Comparison of ENCODE assay signal across 11 mouse cellular contexts in the genomic region with DNA sequence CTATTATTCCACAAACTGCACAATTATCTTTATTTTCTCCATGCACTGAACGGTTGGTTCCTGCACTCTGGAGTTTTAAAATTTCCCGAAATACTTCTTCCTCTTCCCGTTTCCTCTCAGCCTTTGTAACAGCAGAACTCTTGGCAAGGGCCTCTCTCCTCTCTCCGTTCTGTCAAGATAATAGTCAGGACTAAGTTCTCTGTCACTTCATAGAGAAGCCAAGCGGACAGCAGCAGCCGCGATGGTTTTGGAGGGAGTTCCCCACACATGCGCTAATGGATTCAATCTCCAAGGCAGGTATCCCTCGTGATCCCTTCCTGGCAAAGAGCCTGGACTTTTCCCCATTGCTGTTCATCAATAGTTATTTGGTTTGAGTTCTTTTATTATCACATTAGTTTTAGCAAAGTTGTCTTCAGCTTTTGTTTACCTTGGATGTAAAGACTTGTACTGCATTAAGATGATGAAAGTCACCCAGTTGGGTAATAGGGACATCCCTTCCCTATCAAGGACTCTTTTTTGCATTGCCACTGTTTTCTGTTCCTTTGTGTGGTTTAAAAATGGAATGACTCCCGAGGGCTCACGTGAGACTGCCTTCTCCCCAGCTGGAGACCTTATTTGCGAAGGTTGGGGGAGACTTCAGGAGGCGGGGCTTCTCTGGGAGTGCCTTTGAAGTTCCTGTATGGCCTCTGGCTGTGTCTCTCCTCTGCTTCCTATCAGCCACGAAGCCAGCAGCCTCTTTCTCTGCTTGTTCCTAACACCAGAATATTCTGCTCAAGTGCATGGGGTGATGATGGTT. TPM values are rescaled to one million over a fixed set of nuclear protein-coding genes. Genes with fewer than 3 reads are reported as not detected.
A peak's percentile ranks its signal among the peaks of the same experiment; 100 is the strongest.
DNase-seq lines count a peak whose midpoint lies in the region; ATAC-seq and TF ChIP-seq lines count a peak whose summit lies in the region.
"Had no signal": no experiment of that assay in that cellular context is flagged by ENCODE, and none has a peak within 500 bp of the region (broad histone marks: within the 10 kb centered on the region; RNA-seq: fewer than 3 reads in every experiment).

No protein-coding gene starts in this region.

- H3K4me2 ChIP-seq in kidney, embryonic 14.5 days (replicated peaks; ENCODE audit: low read depth, low read length), result no peak overlapping the region; the same call in 1 of the 2 replicates
- H3K4me2 ChIP-seq in forebrain, embryonic 14.5 days (ENCODE audit: low read length), result no peak overlapping the region
- H3K4me2 ChIP-seq: forebrain, embryonic 15.5 days; midbrain, embryonic 11.5 days had no signal

- TF ChIP-seq POLR2A in heart, adult 2 months (IDR thresholded peaks at IDR 0.05; ENCODE audit: insufficient read depth, low read depth, low read length), result no peak

- peak; percentile 36 for DNase-seq in kidney, adult 9 months
- peak; percentile 55 for DNase-seq in R1 (ENCODE audit: low read depth, low spot score)
- peak; percentile 29 to 53 for DNase-seq in heart, adult 2 months
- peak; percentile 24 to 43 for DNase-seq in kidney, postnatal 36 days
- DNase-seq in ovary, postnatal 10 days (ENCODE audit: low spot score), result no peak
- no peak for DNase-seq in forebrain, embryonic 14.5 days (ENCODE audit: low spot score)
- DNase-seq: cerebellum, adult 9-11 months; retina, postnatal 1 day had no signal

- ATAC-seq in kidney, embryonic 14.5 days (ENCODE audit: low FRiP score, low TSS enrichment), result no peak; the same call in 1 of the 2 replicates
- ATAC-seq in forebrain, embryonic 14.5 days, result no peak
- ATAC-seq: forebrain, embryonic 15.5 days had no signal

- H3K27ac ChIP-seq in kidney, embryonic 14.5 days (ENCODE audit: low read depth, low read length), result no peak overlapping the region
- peak overlapping the region; percentile 57 for H3K27ac ChIP-seq in heart, adult 2 months
- no peak overlapping the region for H3K27ac ChIP-seq in forebrain, embryonic 14.5 days (ENCODE audit: low read depth, low read length)
- H3K27ac ChIP-seq: forebrain, embryonic 15.5 days had no signal

- intact Hi-C loops in heart, adult 2 months (cut with DNase I), result no loop called here

- no peaks in the 10 kb centered on the region; the same call in 1 of the 2 replicates for H3K9me3 ChIP-seq in kidney, embryonic 14.5 days (ENCODE audit: control insufficient read depth, low read length)
- no peaks in the 10 kb centered on the region for H3K9me3 ChIP-seq in forebrain, embryonic 14.5 days (replicated peaks; ENCODE audit: control insufficient read depth, low read length)
- H3K9me3 ChIP-seq: forebrain, embryonic 15.5 days had no signal

- peaks cover 8% of the 10 kb centered on the region; the same call in 1 of the 2 replicates for H3K4me1 ChIP-seq in kidney, embryonic 14.5 days (ENCODE audit: control insufficient read depth, insufficient read depth, low read length)
- H3K4me1 ChIP-seq in heart, adult 2 months (ENCODE audit: control insufficient read depth, insufficient read depth, low read length), result no peaks in the 10 kb centered on the region; the same call in none of the 2 replicates
- no peaks in the 10 kb centered on the region for H3K4me1 ChIP-seq in forebrain, embryonic 14.5 days (ENCODE audit: control insufficient read depth, insufficient read depth, low read length)
- H3K4me1 ChIP-seq: forebrain, embryonic 15.5 days had no signal

- H3K4me3 ChIP-seq in kidney, embryonic 14.5 days (ENCODE audit: low read length), result no peak overlapping the region
- H3K4me3 ChIP-seq in heart, adult 2 months, result peak overlapping the region; percentile 31
- H3K4me3 ChIP-seq in forebrain, embryonic 14.5 days (ENCODE audit: low read depth, low read length), result no peak overlapping the region
- H3K4me3 ChIP-seq: forebrain, embryonic 15.5 days had no signal

- 44% methylated on average over 14 of the region's 14 CpGs for WGBS in kidney, embryonic 14.5 days
- 8% methylated on average over 14 of the region's 14 CpGs for WGBS in heart, adult 2 months
- 40% methylated on average over 14 of the region's 14 CpGs for WGBS in forebrain, embryonic 14.5 days

- TF ChIP-seq CTCF in heart, adult 2 months (IDR thresholded peaks at IDR 0.05), result no peak

- H3K36me3 ChIP-seq in kidney, embryonic 14.5 days (ENCODE audit: control insufficient read depth, insufficient read depth, low read length), result no peaks in the 10 kb centered on the region
- no peaks in the 10 kb centered on the region; the same call in 1 of the 2 replicates for H3K36me3 ChIP-seq in heart, adult 2 months (ENCODE audit: control insufficient read depth, insufficient read depth, low read length)
- no peaks in the 10 kb centered on the region for H3K36me3 ChIP-seq in forebrain, embryonic 14.5 days (ENCODE audit: control insufficient read depth, insufficient read depth, low read length)
- H3K36me3 ChIP-seq: forebrain, embryonic 15.5 days had no signal

- no peaks in the 10 kb centered on the region; the same call in 1 of the 2 replicates for H3K27me3 ChIP-seq in kidney, embryonic 14.5 days (ENCODE audit: control insufficient read depth, insufficient read depth, low read length)
- no peaks in the 10 kb centered on the region for H3K27me3 ChIP-seq in heart, adult 2 months (ENCODE audit: control insufficient read depth, insufficient read depth, low read length)
- no peaks in the 10 kb centered on the region for H3K27me3 ChIP-seq in forebrain, embryonic 14.5 days (replicated peaks; ENCODE audit: control insufficient read depth, insufficient read depth, low read length)
- H3K27me3 ChIP-seq: forebrain, embryonic 15.5 days had no signal

- TF ChIP-seq EP300 in heart, adult 2 months (IDR thresholded peaks at IDR 0.05; ENCODE audit: insufficient read depth, low read depth, low read length), result no peak

- no peak overlapping the region for H3K9ac ChIP-seq in kidney, embryonic 14.5 days (ENCODE audit: low read depth, low read length)
- H3K9ac ChIP-seq in heart, adult 2 months (ENCODE audit: low read depth, low read length), result no peak overlapping the region
- H3K9ac ChIP-seq in forebrain, embryonic 14.5 days (ENCODE audit: low read length), result no peak overlapping the region
- H3K9ac ChIP-seq: forebrain, embryonic 15.5 days had no signal

- H3K79me2 ChIP-seq in heart, adult 2 months (replicated peaks; ENCODE audit: control insufficient read depth, insufficient read depth, low read length), result no peaks in the 10 kb centered on the region

RNA-seq across cellular contexts. Expression of a gene that starts 6.0 kb away (rescaled TPM):
- 45.1 and 66.4 TPM in 2 replicates for polyA plus RNA-seq in kidney, embryonic 14.5 days (2014; fragmentation: Nextera tagmentation; extraction: Ambion mirVana)
- total RNA-seq in heart, adult 2 months (2021), result 1 to 10 TPM; 5.9 to 6.2 TPM
- 5.1 and 9.7 TPM in 2 replicates for polyA plus RNA-seq in heart, adult 2 months (2012; rRNA removed)
- 1.5 and 2.2 TPM in 2 replicates for polyA plus RNA-seq in forebrain, embryonic 14.5 days (2014; fragmentation: Nextera tagmentation; extraction: Ambion mirVana)

Comparison
In these comparisons a context has a peak if more than half of its experiments do, and no peak if none do; other contexts are left out.
1. DNase-seq: peak in kidney, adult 9 months (single experiment), R1 (single experiment), heart, adult 2 months (2 of 2) and kidney, postnatal 36 days (2 of 2); none in ovary, postnatal 10 days (single experiment) and forebrain, embryonic 14.5 days (single experiment).